Mouse (Mus musculus): Measurements from ENCODE around the gene Lrpap1.

- no peak for TF ChIP-seq CTCF (conservative IDR thresholded peaks at IDR 0.05; ENCODE audit: low read length)
- TF ChIP-seq POU5F1 (IDR thresholded peaks at IDR 0.05; ENCODE audit: borderline replicate concordance, low read length), result no peak
- TF ChIP-seq NANOG (IDR thresholded peaks at IDR 0.05; ENCODE audit: borderline replicate concordance, low read length), result no peak
Measured at GRCm38 (mm10) chr5:35141316-35141715, 35.8 kb upstream of the Lrpap1 start.
